Mouse (Mus musculus): Measurements from ENCODE around the gene Pik3r2. TPM values are rescaled to one million over a fixed set of nuclear protein-coding genes. Genes with fewer than 3 reads are reported as not detected.

The Pik3r2 gene
- polyA plus RNA-seq, 1 experiment = 51.5 TPM

DNA sequence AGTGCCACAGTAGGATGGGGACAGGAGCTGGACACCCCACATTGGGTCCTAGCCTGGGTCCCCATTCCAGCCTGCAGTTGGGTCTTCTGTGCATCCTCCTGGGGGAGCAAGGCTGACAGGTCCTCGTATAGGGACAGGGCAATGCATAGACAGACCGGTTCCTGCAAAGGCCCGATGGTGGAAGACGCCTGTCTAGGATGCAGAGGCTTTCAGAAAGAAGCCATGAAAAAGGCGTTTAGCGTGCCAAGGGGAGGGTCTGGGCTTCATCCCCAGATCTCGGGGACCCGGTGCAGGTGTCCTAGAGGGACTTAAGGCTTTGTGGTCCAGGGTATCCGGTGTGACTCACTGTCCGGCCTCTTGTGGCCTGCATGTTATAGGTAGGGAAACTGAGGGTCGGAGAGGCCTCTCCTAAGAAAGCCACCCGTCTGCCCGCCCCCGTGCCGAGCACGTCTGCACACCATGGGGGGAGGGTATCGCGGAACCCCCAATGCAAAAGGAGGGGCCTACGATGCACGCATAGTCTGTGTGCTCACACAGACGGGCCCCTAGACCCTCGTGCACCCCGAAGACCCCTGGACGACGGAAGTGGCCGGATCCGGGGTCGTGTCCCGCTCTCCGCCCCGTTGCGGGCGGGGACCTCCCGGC, 540 bp downstream of the Pik3r2 start:
- no peaks in the 10 kb centered on the region for H3K9me3 ChIP-seq
- H3K27me3 ChIP-seq (replicated peaks) = peaks cover 4% of the 10 kb centered on the region
- H3K36me3 ChIP-seq (replicated peaks; ENCODE audit: low read length) = peaks cover 77% of the 10 kb centered on the region
- peak overlapping the region; percentile 97 for H3K4me3 ChIP-seq (replicated peaks)
- TF ChIP-seq GATA1 (IDR thresholded peaks at IDR 0.05; ENCODE audit: borderline replicate concordance, low read length) (no peak), FLI1 (IDR thresholded peaks at IDR 0.05; ENCODE audit: low read length) (no peak)
- H3K4me1 ChIP-seq = peaks cover 87% of the 10 kb centered on the region

DNA sequence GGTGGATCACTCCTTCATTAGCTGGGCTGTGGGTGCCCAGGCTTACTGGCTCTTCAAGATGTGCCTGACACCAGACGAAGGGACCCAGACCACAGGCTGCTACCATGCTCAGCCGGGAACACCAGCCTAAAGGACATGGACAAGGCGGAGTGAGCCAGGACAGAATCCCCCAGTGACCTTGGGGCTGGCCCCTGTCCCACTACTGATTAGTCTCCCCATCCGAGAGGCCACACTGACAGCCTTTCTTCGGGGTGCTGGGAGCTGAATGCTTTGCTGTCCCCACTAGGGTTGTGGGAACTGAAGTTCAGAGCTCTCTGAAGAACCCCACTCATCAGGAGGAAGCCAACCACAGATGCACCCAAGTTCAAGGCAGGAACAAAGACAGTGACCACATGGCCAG, 1.3 kb downstream of the Pik3r2 start:
- Histone ChIP-seq H3K4me3 (replicated peaks) (peak overlapping the region; percentile 97), H3K36me3 (replicated peaks; ENCODE audit: low read length) (peaks cover 77% of the 10 kb centered on the region), H3K4me1 (peaks cover 83% of the 10 kb centered on the region), H3K9me3 (no peaks in the 10 kb centered on the region), H3K27me3 (replicated peaks) (peaks cover 6% of the 10 kb centered on the region)
- TF ChIP-seq FLI1 (IDR thresholded peaks at IDR 0.05; ENCODE audit: low read length) (no peak), GATA1 (IDR thresholded peaks at IDR 0.05; ENCODE audit: borderline replicate concordance, low read length) (no peak)

DNA sequence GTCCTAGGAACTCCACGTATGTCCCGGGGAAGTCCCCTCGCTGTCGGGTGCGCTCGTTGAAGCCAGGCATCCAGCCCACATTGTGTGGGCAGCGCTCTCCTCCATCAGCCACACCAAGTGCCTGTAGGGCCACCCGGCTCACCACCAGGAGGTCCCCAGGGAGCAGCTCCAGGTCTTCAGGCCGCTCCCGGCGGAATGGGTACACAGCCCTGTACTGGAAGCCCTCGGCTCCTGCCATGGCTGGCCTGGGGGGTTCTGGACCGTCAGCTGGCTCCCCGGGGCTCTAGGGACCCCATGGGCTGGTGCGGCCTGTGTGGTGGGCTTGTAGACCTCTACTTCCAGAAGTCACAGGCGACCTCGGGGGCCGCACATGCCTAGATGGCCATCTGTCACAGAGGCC, 1.8 kb downstream of the Pik3r2 start:
- peaks cover 77% of the 10 kb centered on the region for H3K36me3 ChIP-seq (replicated peaks; ENCODE audit: low read length)

DNA sequence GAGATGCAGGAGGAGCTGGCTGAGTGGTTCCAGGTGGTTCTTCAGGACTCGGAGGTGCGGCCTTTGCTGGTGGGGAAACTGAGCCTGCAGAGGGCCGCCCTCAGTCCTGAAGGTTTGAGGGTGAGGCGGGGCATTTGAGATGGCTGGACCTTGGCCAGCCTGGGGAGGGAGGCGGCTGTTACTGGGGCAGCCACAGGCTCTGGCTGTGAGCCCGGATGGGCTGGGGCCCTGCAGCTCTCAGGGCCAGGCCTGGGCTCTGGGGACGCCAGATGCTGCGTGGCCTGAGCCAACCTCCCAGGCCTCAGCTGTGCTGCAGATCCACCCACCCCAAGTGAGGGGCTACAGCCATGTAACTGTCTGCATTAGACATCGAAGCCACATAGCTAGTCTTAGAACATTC, 2.7 kb downstream of the Pik3r2 start:
- peaks cover 6% of the 10 kb centered on the region for H3K27me3 ChIP-seq (replicated peaks)
- no peaks in the 10 kb centered on the region for H3K9me3 ChIP-seq
- peak overlapping the region; percentile 4 for H3K4me3 ChIP-seq (replicated peaks)
- TF ChIP-seq GATA1 (IDR thresholded peaks at IDR 0.05; ENCODE audit: borderline replicate concordance, low read length) (no peak), FLI1 (IDR thresholded peaks at IDR 0.05; ENCODE audit: low read length) (no peak)
- peaks cover 82% of the 10 kb centered on the region for H3K4me1 ChIP-seq
- H3K36me3 ChIP-seq (replicated peaks; ENCODE audit: low read length) = peaks cover 76% of the 10 kb centered on the region

More for the DNA sequence above, 1.8 kb downstream of the Pik3r2 start:
- Histone ChIP-seq H3K4me3 (replicated peaks) (no peak overlapping the region), H3K9me3 (no peaks in the 10 kb centered on the region), H3K27me3 (replicated peaks) (peaks cover 6% of the 10 kb centered on the region), H3K4me1 (peaks cover 82% of the 10 kb centered on the region)
- no peak for TF ChIP-seq GATA1 (IDR thresholded peaks at IDR 0.05; ENCODE audit: borderline replicate concordance, low read length)

DNA sequence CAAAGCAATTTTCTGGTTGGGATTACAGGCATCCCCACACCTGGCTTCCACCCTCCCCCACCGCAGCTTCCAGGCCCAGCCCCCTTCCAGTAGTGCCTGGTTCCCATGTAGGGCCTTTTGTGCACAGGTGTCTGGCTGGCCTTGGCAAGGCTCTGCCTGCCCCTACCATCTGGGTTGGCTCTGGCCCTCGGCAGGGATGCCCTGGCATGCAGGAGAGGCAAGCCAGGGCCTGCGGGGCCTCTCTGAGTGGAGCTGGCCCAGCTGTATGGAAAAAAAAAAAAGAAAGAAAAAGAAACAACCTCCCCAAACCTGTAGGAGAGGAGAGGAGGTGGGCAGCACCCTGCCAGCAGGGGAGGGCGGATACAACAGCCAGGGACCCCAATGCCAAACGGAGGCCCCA, 3.1 kb downstream of the Pik3r2 start:
- Histone ChIP-seq H3K27me3 (replicated peaks) (peaks cover 6% of the 10 kb centered on the region), H3K4me1 (peaks cover 82% of the 10 kb centered on the region), H3K36me3 (replicated peaks; ENCODE audit: low read length) (peaks cover 76% of the 10 kb centered on the region), H3K4me3 (replicated peaks) (no peak overlapping the region), H3K9me3 (no peaks in the 10 kb centered on the region)
- TF ChIP-seq FLI1 (IDR thresholded peaks at IDR 0.05; ENCODE audit: low read length) (no peak), GATA1 (IDR thresholded peaks at IDR 0.05; ENCODE audit: borderline replicate concordance, low read length) (no peak)

DNA sequence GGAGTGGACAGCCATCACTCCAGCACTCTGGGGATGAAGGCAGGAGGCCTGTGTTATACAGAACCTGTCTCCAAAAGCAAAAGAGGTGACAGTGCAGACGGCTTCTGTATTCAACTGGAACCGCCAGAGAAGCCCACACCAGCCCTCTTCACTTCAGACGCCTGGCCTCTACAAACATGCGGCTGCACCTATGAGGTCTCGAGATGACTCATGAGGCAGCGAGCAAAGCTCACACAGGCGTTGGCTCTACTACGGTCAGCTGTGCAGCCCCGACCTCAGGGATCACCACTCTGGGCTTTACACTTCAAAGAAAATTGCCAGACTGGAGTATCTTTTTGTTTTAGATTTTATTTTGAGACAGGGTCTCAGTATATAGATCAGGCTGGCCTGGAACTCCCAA, 3.6 kb downstream of the Pik3r2 start:
- TF ChIP-seq FLI1 (IDR thresholded peaks at IDR 0.05; ENCODE audit: low read length) = no peak
- TF ChIP-seq GATA1 (IDR thresholded peaks at IDR 0.05; ENCODE audit: borderline replicate concordance, low read length) = no peak
- Histone ChIP-seq H3K9me3 (no peaks in the 10 kb centered on the region), H3K36me3 (replicated peaks; ENCODE audit: low read length) (peaks cover 76% of the 10 kb centered on the region), H3K4me3 (replicated peaks) (no peak overlapping the region), H3K27me3 (replicated peaks) (peaks cover 6% of the 10 kb centered on the region), H3K4me1 (peaks cover 78% of the 10 kb centered on the region)

DNA sequence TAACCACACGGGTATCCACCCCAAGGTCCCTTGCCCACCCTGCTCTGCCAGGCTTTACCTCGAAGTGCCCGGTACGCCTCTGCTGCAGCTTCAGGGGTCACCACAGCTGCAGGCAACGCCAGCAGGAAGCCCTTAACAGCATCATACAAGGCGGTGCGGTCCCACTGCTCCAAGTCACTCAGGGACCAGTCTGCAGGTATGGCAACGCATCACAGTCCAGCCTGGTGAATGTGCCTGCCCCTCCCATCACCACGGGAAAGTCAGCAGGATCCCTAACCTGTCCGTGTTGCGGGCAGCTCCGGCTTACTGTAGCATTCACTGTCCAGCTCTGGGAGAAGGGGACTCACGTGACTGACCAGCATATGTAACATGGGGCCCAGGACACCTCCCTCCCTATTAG, 4.4 kb downstream of the Pik3r2 start:
- no peaks in the 10 kb centered on the region for H3K9me3 ChIP-seq
- peaks cover 76% of the 10 kb centered on the region for H3K4me1 ChIP-seq
- TF ChIP-seq FLI1 (IDR thresholded peaks at IDR 0.05; ENCODE audit: low read length) (no peak), GATA1 (IDR thresholded peaks at IDR 0.05; ENCODE audit: borderline replicate concordance, low read length) (no peak)
- H3K4me3 ChIP-seq (replicated peaks) = no peak overlapping the region
- peaks cover 80% of the 10 kb centered on the region for H3K36me3 ChIP-seq (replicated peaks; ENCODE audit: low read length)
- peaks cover 6% of the 10 kb centered on the region for H3K27me3 ChIP-seq (replicated peaks)

DNA sequence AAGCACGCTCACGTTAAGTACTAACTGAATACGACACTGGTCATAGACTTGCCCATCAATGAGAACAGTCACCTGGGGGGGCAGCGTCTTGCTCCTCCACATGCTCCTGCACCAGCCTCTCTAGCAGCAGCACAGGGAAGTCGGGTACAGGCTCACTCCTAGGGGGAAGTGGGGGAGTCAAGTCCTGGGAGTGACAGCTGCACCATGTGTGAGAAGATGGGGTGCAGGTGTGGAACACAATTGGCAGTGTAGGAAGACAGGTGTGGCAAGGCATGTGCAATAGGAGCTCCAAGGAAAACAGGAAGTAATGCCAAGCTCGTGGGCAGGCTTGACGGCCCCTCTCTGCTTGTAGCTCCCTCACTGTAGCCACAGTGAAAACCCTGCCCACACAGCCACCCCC, 5.3 kb downstream of the Pik3r2 start:
- Histone ChIP-seq H3K36me3 (replicated peaks; ENCODE audit: low read length) (peaks cover 80% of the 10 kb centered on the region), H3K27me3 (replicated peaks) (peaks cover 6% of the 10 kb centered on the region), H3K9me3 (no peaks in the 10 kb centered on the region), H3K4me1 (peaks cover 83% of the 10 kb centered on the region), H3K4me3 (replicated peaks) (no peak overlapping the region)
- TF ChIP-seq FLI1 (IDR thresholded peaks at IDR 0.05; ENCODE audit: low read length) (no peak), GATA1 (IDR thresholded peaks at IDR 0.05; ENCODE audit: borderline replicate concordance, low read length) (no peak)

DNA sequence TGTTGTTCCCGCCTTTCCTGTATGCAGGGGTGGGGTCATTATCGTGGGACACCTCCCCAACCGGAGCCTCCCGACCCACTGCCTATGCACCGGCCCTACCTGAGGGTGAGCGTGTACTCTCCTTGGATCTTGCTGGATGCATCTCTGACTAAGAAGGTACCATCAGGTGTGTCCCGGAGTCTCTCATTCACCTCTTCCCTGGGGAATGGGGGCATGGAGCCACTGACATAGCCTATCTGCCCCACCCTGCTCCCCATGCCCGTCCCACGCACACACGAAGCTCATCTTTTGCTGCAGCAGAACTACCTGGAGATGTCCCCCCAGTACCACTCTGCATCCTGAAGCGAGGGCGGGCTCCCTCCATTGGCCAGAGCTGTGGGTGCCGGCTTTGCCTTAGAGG, 5.8 kb downstream of the Pik3r2 start:
- Histone ChIP-seq H3K9me3 (no peaks in the 10 kb centered on the region), H3K36me3 (replicated peaks; ENCODE audit: low read length) (peaks cover 80% of the 10 kb centered on the region)

DNA sequence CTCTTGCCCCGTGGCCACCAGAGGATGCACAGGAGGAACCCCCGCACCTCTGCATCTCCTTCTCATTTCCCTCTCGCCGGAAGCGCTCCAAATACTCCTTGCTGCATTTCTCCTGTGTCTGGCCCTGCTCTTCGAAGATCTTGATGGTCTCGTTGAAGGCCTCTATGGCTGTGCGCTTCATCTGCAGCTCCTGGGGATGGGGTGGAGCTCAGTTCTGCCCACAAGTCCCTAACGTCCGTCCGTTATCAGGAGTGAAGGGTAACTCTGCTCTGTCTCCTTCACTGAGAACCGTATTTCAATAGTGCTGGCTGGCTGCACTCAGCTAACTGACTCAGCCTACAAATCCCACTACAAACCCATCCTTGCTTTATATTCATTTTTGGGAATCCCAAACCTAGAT, 6.7 kb downstream of the Pik3r2 start:
- no peak overlapping the region for H3K4me3 ChIP-seq (replicated peaks)
- H3K36me3 ChIP-seq (replicated peaks; ENCODE audit: low read length) = peaks cover 75% of the 10 kb centered on the region
- H3K4me1 ChIP-seq = peaks cover 81% of the 10 kb centered on the region
- H3K27me3 ChIP-seq (replicated peaks) = peaks cover 6% of the 10 kb centered on the region
- no peak for TF ChIP-seq GATA1 (IDR thresholded peaks at IDR 0.05; ENCODE audit: borderline replicate concordance, low read length)
- TF ChIP-seq FLI1 (IDR thresholded peaks at IDR 0.05; ENCODE audit: low read length) = no peak
- H3K9me3 ChIP-seq = no peaks in the 10 kb centered on the region

More for the DNA sequence above, 5.8 kb downstream of the Pik3r2 start:
- H3K27me3 ChIP-seq (replicated peaks) = peaks cover 6% of the 10 kb centered on the region
- H3K4me3 ChIP-seq (replicated peaks) = no peak overlapping the region
- H3K4me1 ChIP-seq = peaks cover 83% of the 10 kb centered on the region
- TF ChIP-seq GATA1 (IDR thresholded peaks at IDR 0.05; ENCODE audit: borderline replicate concordance, low read length) (no peak), FLI1 (IDR thresholded peaks at IDR 0.05; ENCODE audit: low read length) (no peak)
